8 mouse cellular contexts compared by ENCODE assay signal in genomic region chr8:84846094-84846721, GRCm38 (mm10). TPM values are rescaled to one million over a fixed set of nuclear protein-coding genes. Genes with fewer than 3 reads are reported as not detected.
DNase-seq lines count a peak whose midpoint lies in the region; ATAC-seq and TF ChIP-seq lines count a peak whose summit lies in the region.

No protein-coding gene starts in this region.

- H3K4me2 ChIP-seq in hindbrain, embryonic 11.5 days (replicated peaks; ENCODE audit: low read depth, low read length): peak overlapping the region; percentile 74
- peak overlapping the region; percentile 83 for H3K4me2 ChIP-seq in midbrain, embryonic 12.5 days (replicated peaks)

- H3K4me3 ChIP-seq in spleen, adult 2 months (ENCODE audit: extremely low read depth, insufficient read depth, insufficient read length): peak overlapping the region; percentile 73
- H3K4me3 ChIP-seq in hindbrain, embryonic 11.5 days (ENCODE audit: low read depth, low read length): peak overlapping the region; percentile 96
- H3K4me3 ChIP-seq in midbrain, embryonic 12.5 days: peak overlapping the region; percentile 94

- H3K27me3 ChIP-seq in spleen, adult 2 months (ENCODE audit: control insufficient read depth, insufficient read depth, low read length): no peaks in the 10 kb centered on the region
- H3K27me3 ChIP-seq in hindbrain, embryonic 11.5 days (ENCODE audit: control insufficient read depth, insufficient read depth, low read length): no peaks in the 10 kb centered on the region
- H3K27me3 ChIP-seq in midbrain, embryonic 12.5 days: no peaks in the 10 kb centered on the region

- H3K4me1 ChIP-seq in spleen, adult 2 months (ENCODE audit: control insufficient read depth, insufficient read depth, insufficient read length): peaks cover 10% of the 10 kb centered on the region; the same call in 1 of the 2 replicates
- peaks cover 7% of the 10 kb centered on the region; the same call in 1 of the 2 replicates for H3K4me1 ChIP-seq in hindbrain, embryonic 11.5 days (replicated peaks; ENCODE audit: control insufficient read depth, insufficient read depth, low read length)
- peaks cover 31% of the 10 kb centered on the region for H3K4me1 ChIP-seq in midbrain, embryonic 12.5 days

- peak overlapping the region; percentile 89 for H3K27ac ChIP-seq in spleen, adult 2 months (ENCODE audit: insufficient read depth, low read length)
- peak overlapping the region; percentile 80 for H3K27ac ChIP-seq in hindbrain, embryonic 11.5 days (ENCODE audit: low read depth, low read length)
- H3K27ac ChIP-seq in midbrain, embryonic 12.5 days (replicated peaks): peak overlapping the region; percentile 83

- H3K36me3 ChIP-seq in spleen, adult 2 months (ENCODE audit: control insufficient read depth, insufficient read depth, low read length): peaks cover 26% of the 10 kb centered on the region
- H3K36me3 ChIP-seq in hindbrain, embryonic 11.5 days (ENCODE audit: control insufficient read depth, insufficient read depth, low read length): peaks cover 28% of the 10 kb centered on the region
- H3K36me3 ChIP-seq in midbrain, embryonic 12.5 days: peaks cover 40% of the 10 kb centered on the region

- peak overlapping the region; percentile 99 for H3K9ac ChIP-seq in hindbrain, embryonic 11.5 days (ENCODE audit: low read depth, low read length)
- peak overlapping the region; percentile 95 for H3K9ac ChIP-seq in midbrain, embryonic 12.5 days (replicated peaks)

- TF ChIP-seq CTCF in spleen, adult 2 months (IDR thresholded peaks at IDR 0.05; ENCODE audit: extremely low read depth, insufficient read depth, insufficient read length, insufficient replicate concordance): no peak

- no peak for DNase-seq in frontal cortex, postnatal 36 days (ENCODE audit: low spot score in 2 of 2)
- no peak for DNase-seq in spleen, adult 2 months (ENCODE audit: low read depth in 1 of 2, low spot score in 2 of 2)
- DNase-seq in spleen, postnatal 14 days (ENCODE audit: low spot score in 2 of 2): no peak
- peak; percentile 66 for DNase-seq in hindbrain, embryonic 11.5 days (ENCODE audit: low spot score)
- no peak for DNase-seq in ovary, postnatal 36 days (ENCODE audit: low spot score)
- no peak for DNase-seq in spleen, postnatal 36 days (ENCODE audit: low spot score in 2 of 2)

- peak; percentile 5 for ATAC-seq in frontal cortex, adult (ENCODE audit: low TSS enrichment)
- peak; percentile 46 for ATAC-seq in hindbrain, embryonic 11.5 days (ENCODE audit: low FRiP score)
- ATAC-seq in midbrain, embryonic 12.5 days (ENCODE audit: low FRiP score, low read depth): no peak; the same call in 1 of the 2 replicates

- TF ChIP-seq POLR2A in spleen, adult 2 months (IDR thresholded peaks at IDR 0.05; ENCODE audit: low read depth, low read length): no peak

- under 1% methylated on average over 30 of the region's 30 CpGs for WGBS in spleen, adult 2 months
- under 1% methylated on average over 30 of the region's 30 CpGs for WGBS in hindbrain, embryonic 11.5 days
- WGBS in midbrain, embryonic 12.5 days: under 1% methylated on average over 30 of the region's 30 CpGs

- H3K9me3 ChIP-seq in hindbrain, embryonic 11.5 days (ENCODE audit: control insufficient read depth, low read length): no peaks in the 10 kb centered on the region
- H3K9me3 ChIP-seq in midbrain, embryonic 12.5 days: no peaks in the 10 kb centered on the region

RNA-seq across cellular contexts. Expression of gene Calr, which starts 0.5 kb away (rescaled TPM):
- polyA plus RNA-seq in spleen, adult 2 months (2012; rRNA removed): 112 and 116 TPM in 2 replicates
- polyA plus RNA-seq in hindbrain, embryonic 11.5 days (2014; fragmentation: Nextera tagmentation; extraction: Ambion mirVana): 837 and 845 TPM in 2 replicates
- polyA plus RNA-seq in midbrain, embryonic 12.5 days (2016; fragmentation: Nextera tagmentation; extraction: Ambion mirVana): 640 and 681 TPM in 2 replicates

RNA-seq across cellular contexts. Expression of gene Rad23a, which starts 5.7 kb away (rescaled TPM):
- polyA plus RNA-seq in spleen, adult 2 months (2012; rRNA removed): 125 and 162 TPM in 2 replicates
- polyA plus RNA-seq in hindbrain, embryonic 11.5 days (2014; fragmentation: Nextera tagmentation; extraction: Ambion mirVana): 88.6 and 91.3 TPM in 2 replicates
- 104 and 110 TPM in 2 replicates for polyA plus RNA-seq in midbrain, embryonic 12.5 days (2016; fragmentation: Nextera tagmentation; extraction: Ambion mirVana)

RNA-seq across cellular contexts. Expression of gene Farsa, which starts 10.6 kb away (rescaled TPM):
- 50.3 and 55.0 TPM in 2 replicates for polyA plus RNA-seq in spleen, adult 2 months (2012; rRNA removed)
- polyA plus RNA-seq in hindbrain, embryonic 11.5 days (2014; fragmentation: Nextera tagmentation; extraction: Ambion mirVana): 89.6 and 91.4 TPM in 2 replicates
- 105 and 113 TPM in 2 replicates for polyA plus RNA-seq in midbrain, embryonic 12.5 days (2016; fragmentation: Nextera tagmentation; extraction: Ambion mirVana)

RNA-seq across cellular contexts. Expression of gene Gadd45gip1, which starts 14.9 kb away (rescaled TPM):
- polyA plus RNA-seq in spleen, adult 2 months (2012; rRNA removed): 20.3 and 61.4 TPM in 2 replicates
- polyA plus RNA-seq in hindbrain, embryonic 11.5 days (2014; fragmentation: Nextera tagmentation; extraction: Ambion mirVana): 36.0 and 37.2 TPM in 2 replicates
- 36.1 and 36.6 TPM in 2 replicates for polyA plus RNA-seq in midbrain, embryonic 12.5 days (2016; fragmentation: Nextera tagmentation; extraction: Ambion mirVana)

RNA-seq across cellular contexts. Expression of gene Dand5, which starts 23.6 kb away (rescaled TPM):
- polyA plus RNA-seq in spleen, adult 2 months (2012; rRNA removed): 1.6 and 1.8 TPM in 2 replicates
- 6.2 and 7.1 TPM in 2 replicates for polyA plus RNA-seq in hindbrain, embryonic 11.5 days (2014; fragmentation: Nextera tagmentation; extraction: Ambion mirVana)
- 5.0 and 6.1 TPM in 2 replicates for polyA plus RNA-seq in midbrain, embryonic 12.5 days (2016; fragmentation: Nextera tagmentation; extraction: Ambion mirVana)
